Mouse (Mus musculus): ENCODE data around the gene Cyp8b1. TPM values are rescaled to one million over a fixed set of nuclear protein-coding genes. Genes with fewer than 3 reads are reported as not detected.

Gene Cyp8b1
- polyA plus RNA-seq, 2 experiments: not detected

GRCm38 (mm10) chr9:121908321-121908720, 7.8 kb downstream of the Cyp8b1 start:
- ATAC-seq (ENCODE audit: low FRiP score, low read depth): no peak
- WGBS: 92% methylated on average over 17 of the region's 17 CpGs

GRCm38 (mm10) chr9:121907356-121908070, 8.6 kb downstream of the Cyp8b1 start:
- Histone ChIP-seq H3K4me2 (replicated peaks; ENCODE audit: low read depth, low read length, severe bottlenecking) (no peak overlapping the region), H3K4me3 (replicated peaks; ENCODE audit: low read length) (no peak overlapping the region), H3K36me3 (ENCODE audit: control insufficient read depth, insufficient read depth, low read length) (no peaks in the 10 kb centered on the region), H3K27me3 (ENCODE audit: control insufficient read depth, insufficient read depth, low read length) (no peaks in the 10 kb centered on the region), H3K9me3 (ENCODE audit: control insufficient read depth, low read length) (no peaks in the 10 kb centered on the region), H3K9ac (ENCODE audit: low read depth, low read length, severe bottlenecking) (no peak overlapping the region), H3K27ac (replicated peaks; ENCODE audit: low read depth, low read length) (no peak overlapping the region), H3K4me1 (ENCODE audit: control insufficient read depth, insufficient read depth, low read length) (no peaks in the 10 kb centered on the region)
- no peak for DNase-seq (ENCODE audit: low spot score)
- 73% methylated on average over 10 of the region's 10 CpGs for WGBS
- ATAC-seq (ENCODE audit: low FRiP score, low read depth): no peak
- no peak for TF ChIP-seq POLR2A (IDR thresholded peaks at IDR 0.05; ENCODE audit: borderline replicate concordance, extremely low read depth, insufficient read depth, insufficient read length)

More at GRCm38 (mm10) chr9:121908321-121908720, 7.8 kb downstream of the Cyp8b1 start:
- no peak overlapping the region for H3K4me2 ChIP-seq (replicated peaks; ENCODE audit: low read depth, low read length, severe bottlenecking)
- H3K27ac ChIP-seq (replicated peaks; ENCODE audit: low read depth, low read length): no peak overlapping the region
- no peaks in the 10 kb centered on the region for H3K9me3 ChIP-seq (ENCODE audit: control insufficient read depth, low read length)
- no peaks in the 10 kb centered on the region for H3K27me3 ChIP-seq (ENCODE audit: control insufficient read depth, insufficient read depth, low read length)
- H3K36me3 ChIP-seq (ENCODE audit: control insufficient read depth, insufficient read depth, low read length): no peaks in the 10 kb centered on the region
- no peak overlapping the region for H3K9ac ChIP-seq (ENCODE audit: low read depth, low read length, severe bottlenecking)
- no peak for TF ChIP-seq POLR2A (IDR thresholded peaks at IDR 0.05; ENCODE audit: borderline replicate concordance, extremely low read depth, insufficient read depth, insufficient read length)
- H3K4me1 ChIP-seq (ENCODE audit: control insufficient read depth, insufficient read depth, low read length): no peaks in the 10 kb centered on the region
- no peak for DNase-seq (ENCODE audit: low spot score)
- no peak overlapping the region for H3K4me3 ChIP-seq (replicated peaks; ENCODE audit: low read length)

DNA sequence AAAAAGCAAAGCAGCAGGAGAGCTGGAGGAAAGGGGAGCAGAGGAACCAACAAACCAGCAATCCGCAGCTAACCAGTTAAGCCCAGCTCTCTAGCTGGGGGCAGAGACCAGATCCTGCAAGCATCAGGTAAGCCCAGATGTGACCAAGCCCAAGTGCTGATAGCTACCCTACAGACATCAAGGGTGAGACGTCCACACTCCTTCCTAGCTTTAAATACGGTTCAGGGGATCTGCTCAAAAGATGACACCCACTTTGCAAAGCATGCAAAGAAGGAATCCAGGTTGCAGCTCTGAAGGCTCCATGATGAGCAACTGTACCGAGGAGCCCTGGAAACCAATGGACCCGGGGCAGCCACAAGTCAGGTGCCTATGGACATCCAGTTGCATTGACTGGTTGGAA, 9.6 kb downstream of the Cyp8b1 start:
- ATAC-seq (ENCODE audit: low FRiP score, low read depth): no peak
- no peaks in the 10 kb centered on the region for H3K4me1 ChIP-seq (ENCODE audit: control insufficient read depth, insufficient read depth, low read length)
- no peak overlapping the region for H3K4me2 ChIP-seq (replicated peaks; ENCODE audit: low read depth, low read length, severe bottlenecking)
- H3K27me3 ChIP-seq (ENCODE audit: control insufficient read depth, insufficient read depth, low read length): no peaks in the 10 kb centered on the region
- DNase-seq (ENCODE audit: low spot score): no peak
- no peak for TF ChIP-seq POLR2A (IDR thresholded peaks at IDR 0.05; ENCODE audit: borderline replicate concordance, extremely low read depth, insufficient read depth, insufficient read length)
- no peak overlapping the region for H3K9ac ChIP-seq (ENCODE audit: low read depth, low read length, severe bottlenecking)
- H3K9me3 ChIP-seq (ENCODE audit: control insufficient read depth, low read length): no peaks in the 10 kb centered on the region
- H3K36me3 ChIP-seq (ENCODE audit: control insufficient read depth, insufficient read depth, low read length): no peaks in the 10 kb centered on the region
- no peak overlapping the region for H3K4me3 ChIP-seq (replicated peaks; ENCODE audit: low read length)
- H3K27ac ChIP-seq (replicated peaks; ENCODE audit: low read depth, low read length): no peak overlapping the region
- WGBS: 84% methylated on average over 5 of the region's 5 CpGs

DNA sequence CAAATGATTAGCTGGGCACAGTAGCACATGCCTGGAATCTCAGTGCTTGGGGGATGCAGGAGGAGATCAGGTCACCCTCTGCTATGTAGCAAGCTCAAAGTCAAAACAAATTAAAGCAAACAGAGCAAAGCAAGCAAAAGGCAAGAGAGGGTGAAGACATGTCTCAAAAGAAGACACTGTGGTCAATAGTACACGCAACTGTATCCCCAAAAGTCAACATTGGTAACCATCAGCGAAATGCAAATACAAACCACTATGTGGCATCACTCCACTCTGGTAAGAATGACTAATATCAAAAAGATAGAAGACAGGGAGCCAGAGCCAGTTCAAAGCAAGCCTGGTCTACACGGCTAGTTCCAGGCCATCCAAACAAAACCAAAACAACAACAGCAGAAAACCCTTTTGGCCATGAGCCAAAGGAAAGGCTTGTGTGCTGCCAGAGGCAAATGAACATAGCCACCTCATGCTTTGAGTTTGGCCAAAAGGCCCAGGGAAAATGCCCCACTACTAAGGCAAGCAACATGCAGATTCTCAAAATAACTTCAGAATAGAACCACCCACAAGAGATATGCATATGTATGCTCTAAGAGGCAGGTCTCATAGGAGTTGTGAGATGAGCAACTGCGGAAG, 10.4 kb downstream of the Cyp8b1 start:
- no peaks in the 10 kb centered on the region for H3K36me3 ChIP-seq (ENCODE audit: control insufficient read depth, insufficient read depth, low read length)
- H3K4me1 ChIP-seq (ENCODE audit: control insufficient read depth, insufficient read depth, low read length): no peaks in the 10 kb centered on the region
- no peak overlapping the region for H3K4me2 ChIP-seq (replicated peaks; ENCODE audit: low read depth, low read length, severe bottlenecking)
- DNase-seq (ENCODE audit: low spot score) (no peak), ATAC-seq (ENCODE audit: low FRiP score, low read depth) (no peak)
- TF ChIP-seq POLR2A (IDR thresholded peaks at IDR 0.05; ENCODE audit: borderline replicate concordance, extremely low read depth, insufficient read depth, insufficient read length): no peak
- no peak overlapping the region for H3K27ac ChIP-seq (replicated peaks; ENCODE audit: low read depth, low read length)
- no peak overlapping the region for H3K9ac ChIP-seq (ENCODE audit: low read depth, low read length, severe bottlenecking)
- no peaks in the 10 kb centered on the region for H3K27me3 ChIP-seq (ENCODE audit: control insufficient read depth, insufficient read depth, low read length)
- WGBS: 82% methylated on average over 4 of the region's 4 CpGs
- no peak overlapping the region for H3K4me3 ChIP-seq (replicated peaks; ENCODE audit: low read length)
- H3K9me3 ChIP-seq (ENCODE audit: control insufficient read depth, low read length): no peaks in the 10 kb centered on the region

DNA sequence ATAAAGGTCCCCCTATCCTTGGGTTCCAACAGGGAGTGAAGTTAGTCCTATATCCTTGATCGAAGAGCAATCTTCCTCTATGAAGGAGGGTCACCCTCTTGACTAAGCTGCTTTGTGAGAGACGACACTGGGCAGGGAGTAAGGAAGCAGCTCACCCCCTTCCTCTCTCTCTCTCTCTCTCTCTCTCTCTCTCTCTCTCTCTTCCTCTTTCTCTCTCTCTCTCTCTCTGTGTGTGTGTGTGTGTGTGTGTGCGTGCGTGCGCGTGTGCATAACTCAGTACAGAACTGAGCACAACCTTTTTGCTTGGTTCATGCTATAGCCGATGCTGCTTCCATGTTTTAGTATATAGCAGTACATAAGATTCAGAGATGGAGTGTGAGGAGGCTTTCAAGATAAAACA, 11.2 kb downstream of the Cyp8b1 start:
- DNase-seq (ENCODE audit: low spot score) (no peak), ATAC-seq (ENCODE audit: low FRiP score, low read depth) (no peak)
- TF ChIP-seq POLR2A (IDR thresholded peaks at IDR 0.05; ENCODE audit: borderline replicate concordance, extremely low read depth, insufficient read depth, insufficient read length): no peak
- Histone ChIP-seq H3K4me3 (replicated peaks; ENCODE audit: low read length) (no peak overlapping the region), H3K36me3 (ENCODE audit: control insufficient read depth, insufficient read depth, low read length) (no peaks in the 10 kb centered on the region), H3K4me1 (ENCODE audit: control insufficient read depth, insufficient read depth, low read length) (no peaks in the 10 kb centered on the region), H3K4me2 (replicated peaks; ENCODE audit: low read depth, low read length, severe bottlenecking) (no peak overlapping the region), H3K9ac (ENCODE audit: low read depth, low read length, severe bottlenecking) (no peak overlapping the region), H3K9me3 (ENCODE audit: control insufficient read depth, low read length) (no peaks in the 10 kb centered on the region), H3K27me3 (ENCODE audit: control insufficient read depth, insufficient read depth, low read length) (no peaks in the 10 kb centered on the region), H3K27ac (replicated peaks; ENCODE audit: low read depth, low read length) (no peak overlapping the region)
- 89% methylated on average over 7 of the region's 7 CpGs for WGBS

All from limb, embryonic 14.5 days (tissue).